ENCODE assay signal across 9 mouse cellular contexts in the genomic region with DNA sequence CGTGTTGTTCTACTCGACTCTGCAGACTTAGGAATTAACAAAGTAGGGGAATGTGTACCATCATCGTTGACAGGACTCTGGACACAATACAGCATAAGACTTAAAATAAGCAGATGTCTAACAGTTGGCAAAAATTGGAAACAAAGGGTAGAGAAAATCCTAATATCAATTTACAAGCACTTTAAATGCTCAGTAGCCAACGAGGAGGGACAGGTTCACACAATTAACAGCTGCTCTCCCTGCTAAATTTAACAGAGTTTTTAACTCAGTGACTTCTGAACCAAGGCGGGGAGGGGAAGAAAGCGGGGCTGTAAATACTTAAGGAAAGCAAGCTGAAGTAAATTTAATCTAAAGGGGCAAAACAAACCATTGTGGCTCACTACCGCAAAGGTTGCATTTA. TPM values are rescaled to one million over a fixed set of nuclear protein-coding genes. Genes with fewer than 3 reads are reported as not detected.
DNase-seq lines count a peak whose midpoint lies in the region; ATAC-seq and TF ChIP-seq lines count a peak whose summit lies in the region.
"Had no signal": no experiment of that assay in that cellular context is flagged by ENCODE, and none has a peak within 500 bp of the region (broad histone marks: within the 10 kb centered on the region; RNA-seq: fewer than 3 reads in every experiment).

No protein-coding gene starts in this region.

- H3K4me3 ChIP-seq in heart, embryonic 15.5 days = peak overlapping the region; percentile 88
- peak overlapping the region; percentile 80 for H3K4me3 ChIP-seq in embryonic facial prominence, embryonic 10.5 days
- peak overlapping the region; percentile 87 for H3K4me3 ChIP-seq in hindbrain, embryonic 16.5 days (ENCODE audit: low read length)
- peak overlapping the region; percentile 65 for H3K4me3 ChIP-seq in midbrain, embryonic 15.5 days
- no peak overlapping the region for H3K4me3 ChIP-seq in cerebellum, adult 2 months (replicated peaks; ENCODE audit: insufficient read depth, low read depth, low read length)

- no peaks in the 10 kb centered on the region for H3K27me3 ChIP-seq in heart, embryonic 15.5 days
- H3K27me3 ChIP-seq in embryonic facial prominence, embryonic 10.5 days (replicated peaks; ENCODE audit: low read depth, poor library complexity, severe bottlenecking) = peaks cover 20% of the 10 kb centered on the region
- no peaks in the 10 kb centered on the region for H3K27me3 ChIP-seq in hindbrain, embryonic 16.5 days (replicated peaks; ENCODE audit: control insufficient read depth, insufficient read depth, low read length)
- no peaks in the 10 kb centered on the region for H3K27me3 ChIP-seq in midbrain, embryonic 15.5 days (replicated peaks)
- no peaks in the 10 kb centered on the region for H3K27me3 ChIP-seq in cerebellum, adult 2 months (ENCODE audit: control insufficient read depth, insufficient read depth, low read length)

- no peak for ATAC-seq in heart, embryonic 15.5 days (replicated peaks; ENCODE audit: insufficient number of reproducible peaks, insufficient read depth, low FRiP score, low read depth)
- ATAC-seq in hindbrain, embryonic 16.5 days = no peak
- no peak for ATAC-seq in midbrain, embryonic 15.5 days (replicated peaks)

- TF ChIP-seq CTCF in cerebellum, adult 2 months (IDR thresholded peaks at IDR 0.05; ENCODE audit: borderline replicate concordance, insufficient read depth, low read depth, low read length) = no peak

- H3K4me1 ChIP-seq in heart, embryonic 15.5 days (replicated peaks) = peaks cover 34% of the 10 kb centered on the region
- peaks cover 40% of the 10 kb centered on the region for H3K4me1 ChIP-seq in embryonic facial prominence, embryonic 10.5 days
- peaks cover 8% of the 10 kb centered on the region for H3K4me1 ChIP-seq in hindbrain, embryonic 16.5 days (ENCODE audit: control insufficient read depth, insufficient read depth, low read depth, low read length)
- peaks cover 26% of the 10 kb centered on the region for H3K4me1 ChIP-seq in midbrain, embryonic 15.5 days
- peaks cover 12% of the 10 kb centered on the region for H3K4me1 ChIP-seq in cerebellum, adult 2 months (ENCODE audit: control insufficient read depth, insufficient read depth, low read length)

- no peaks in the 10 kb centered on the region for H3K9me3 ChIP-seq in heart, embryonic 15.5 days (replicated peaks)
- H3K9me3 ChIP-seq in embryonic facial prominence, embryonic 10.5 days = no peaks in the 10 kb centered on the region
- H3K9me3 ChIP-seq in hindbrain, embryonic 16.5 days (ENCODE audit: control insufficient read depth, low read length) = no peaks in the 10 kb centered on the region
- no peaks in the 10 kb centered on the region for H3K9me3 ChIP-seq in midbrain, embryonic 15.5 days

- WGBS in heart, embryonic 15.5 days = 41% methylated on average over 7 of the region's 7 CpGs
- WGBS in embryonic facial prominence, embryonic 10.5 days = 55% methylated on average over 7 of the region's 7 CpGs
- 59% methylated on average over 7 of the region's 7 CpGs for WGBS in hindbrain, embryonic 16.5 days
- 60% methylated on average over 7 of the region's 7 CpGs for WGBS in midbrain, embryonic 15.5 days
- 88% methylated on average over 7 of the region's 7 CpGs for WGBS in cerebellum, adult 2 months

- no peak for TF ChIP-seq POLR2A in cerebellum, adult 2 months (IDR thresholded peaks at IDR 0.05; ENCODE audit: borderline replicate concordance, insufficient read depth, low read length)

- H3K36me3 ChIP-seq in heart, embryonic 15.5 days = no peaks in the 10 kb centered on the region
- H3K36me3 ChIP-seq in embryonic facial prominence, embryonic 10.5 days (replicated peaks) = no peaks in the 10 kb centered on the region
- H3K36me3 ChIP-seq in hindbrain, embryonic 16.5 days (ENCODE audit: control insufficient read depth, insufficient read depth, low read length) = no peaks in the 10 kb centered on the region
- H3K36me3 ChIP-seq in midbrain, embryonic 15.5 days (replicated peaks) = no peaks in the 10 kb centered on the region
- H3K36me3 ChIP-seq: G1E had no signal

- DNase-seq in heart, postnatal 36 days = no peak
- DNase-seq in embryonic facial prominence, embryonic 10.5 days (ENCODE audit: low spot score) = no peak
- DNase-seq in thymus, postnatal 14 days = no peak
- no peak for DNase-seq in cerebellum, adult 2 months
- no peak for DNase-seq in thymus, postnatal 10 days (ENCODE audit: low spot score in 2 of 2)

- H3K27ac ChIP-seq in heart, embryonic 15.5 days = no peak overlapping the region
- 0 out of 2 replicates have a peak overlapping the region, but pooled peaks have one; percentile 24 for H3K27ac ChIP-seq in embryonic facial prominence, embryonic 10.5 days (replicated peaks)
- H3K27ac ChIP-seq in hindbrain, embryonic 16.5 days (ENCODE audit: low read depth, low read length) = no peak overlapping the region
- H3K27ac ChIP-seq in midbrain, embryonic 15.5 days = no peak overlapping the region
- H3K27ac ChIP-seq in cerebellum, adult 2 months (ENCODE audit: insufficient read depth, low read length) = no peak overlapping the region

- intact Hi-C loops in heart, postnatal 36 days (cut with DNase I) = loop anchor here (5.0 kb wide), 2 partner anchors 37 to 672 kb away; partner anchors contain the start of gene Ccdc150

- H3K9ac ChIP-seq in heart, embryonic 15.5 days = peak overlapping the region; percentile 92; the same call in 1 of the 2 replicates
- peak overlapping the region; percentile 95; the same call in 1 of the 2 replicates for H3K9ac ChIP-seq in hindbrain, embryonic 16.5 days (ENCODE audit: low read depth, low read length)
- H3K9ac ChIP-seq in midbrain, embryonic 15.5 days = peak overlapping the region; percentile 89; the same call in 1 of the 2 replicates

- H3K4me2 ChIP-seq in heart, embryonic 15.5 days = peak overlapping the region; percentile 95
- peak overlapping the region; percentile 79 for H3K4me2 ChIP-seq in hindbrain, embryonic 16.5 days (ENCODE audit: low read length)
- peak overlapping the region; percentile 72 for H3K4me2 ChIP-seq in midbrain, embryonic 15.5 days

RNA-seq across cellular contexts. Expression of gene Ankrd44, which starts 1.4 kb away (rescaled TPM):
- 7.5 and 9.7 TPM in 2 replicates for polyA plus RNA-seq in heart, embryonic 15.5 days (2015; fragmentation: Nextera tagmentation; extraction: Ambion mirVana)
- 10 to 100 TPM; 13.2 to 15.7 TPM for total RNA-seq in heart, postnatal 36 days (2021)
- 17.4 and 19.2 TPM in 2 replicates for polyA plus RNA-seq in embryonic facial prominence, embryonic 10.5 days (2016; fragmentation: Nextera tagmentation; extraction: Ambion mirVana)
- 19.5 TPM in 2 replicates for polyA plus RNA-seq in hindbrain, embryonic 16.5 days (2015; fragmentation: Nextera tagmentation; extraction: Ambion mirVana)
- polyA plus RNA-seq in midbrain, embryonic 15.5 days (2015; fragmentation: Nextera tagmentation; extraction: Ambion mirVana) = 29.6 and 32.3 TPM in 2 replicates
- polyA plus RNA-seq in cerebellum, adult 2 months (2012; rRNA removed) = 18.6 and 19.4 TPM in 2 replicates
